Mouse (Mus musculus) retina, adult 2 months (tissue): ENCODE data around the gene 1810009J06Rik.
"Not testable (repeated sequence)": the region's sequence is repeated elsewhere in the genome, so short reads cannot be mapped to it uniquely, and the experiment has no call there.

Experiments
- DNase-seq: peaks from one replicate; pipeline ENCODE4 v3.0.0-alpha.2; 2012; ENCODE audit warnings: low read depth, low spot score

Gene 1810009J06Rik

DNA sequence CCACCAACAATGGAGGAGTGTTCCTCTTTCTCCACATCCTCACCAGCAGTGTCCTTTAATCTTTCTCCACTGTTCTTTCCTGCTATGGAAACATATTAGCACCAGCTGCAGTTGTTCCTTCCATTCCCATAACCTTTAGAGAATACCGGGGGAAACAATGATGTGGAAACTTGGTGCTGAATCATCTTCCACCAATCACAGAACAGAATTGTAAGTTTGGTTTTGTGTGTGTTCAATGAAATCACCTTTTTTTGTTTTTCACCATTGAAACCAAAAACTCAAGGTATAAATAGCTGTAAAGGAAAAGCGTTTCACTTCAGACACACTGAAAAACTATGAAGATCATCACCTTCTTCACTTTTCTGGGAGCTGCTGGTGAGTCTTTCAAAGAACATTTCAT lies at the start of gene 1810009J06Rik:
TSS of gene 1810009J06Rik (plus strand) at position 301 of the 400 bp plus-strand sequence.
- not testable (repeated sequence) for DNase-seq

DNA sequence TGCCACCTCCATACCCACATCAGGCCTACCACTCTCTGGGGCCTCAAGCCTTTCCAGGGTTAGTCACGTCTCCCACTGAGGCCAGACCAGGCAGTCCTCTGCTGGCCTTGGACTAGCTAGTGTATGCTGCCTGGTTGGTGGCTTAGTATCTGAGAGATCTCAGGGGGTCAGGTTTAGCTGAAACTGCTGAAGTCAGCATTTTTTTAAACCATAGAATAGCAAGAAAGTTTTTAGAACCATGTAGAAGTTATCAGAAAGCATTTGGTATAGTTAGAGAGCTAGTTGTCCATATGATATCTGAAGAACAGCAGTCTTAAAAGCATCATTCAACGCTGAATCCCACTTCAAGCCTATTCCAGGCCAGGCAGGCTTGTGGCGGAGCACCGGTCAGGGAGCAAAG lies 44.6 kb upstream of the 1810009J06Rik start:
- no peak for DNase-seq

DNA sequence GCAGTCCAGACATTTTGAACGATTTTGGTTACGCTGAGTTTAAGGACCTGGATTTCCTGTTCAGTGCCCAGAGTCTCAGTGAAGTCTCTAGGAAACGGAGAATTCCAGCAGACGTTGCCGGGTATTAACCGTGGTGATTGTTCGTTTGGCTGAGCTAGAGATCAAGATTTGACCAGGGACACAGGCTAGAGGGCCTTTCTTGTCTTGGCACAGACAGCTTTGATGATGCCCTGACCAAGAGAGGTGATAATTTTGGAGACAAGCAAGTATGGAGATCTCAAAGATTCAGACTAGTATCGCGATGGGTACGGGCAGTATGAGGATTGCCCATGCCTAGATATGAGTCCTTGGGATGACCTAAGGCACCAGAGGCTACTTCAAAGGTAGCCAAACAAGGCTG lies 24.1 kb upstream of the 1810009J06Rik start, which contains the start of gene 1700074P13Rik:
TSS of gene 1700074P13Rik (minus strand) at position 101 of the 400 bp plus-strand sequence.
- no peak for DNase-seq

DNA sequence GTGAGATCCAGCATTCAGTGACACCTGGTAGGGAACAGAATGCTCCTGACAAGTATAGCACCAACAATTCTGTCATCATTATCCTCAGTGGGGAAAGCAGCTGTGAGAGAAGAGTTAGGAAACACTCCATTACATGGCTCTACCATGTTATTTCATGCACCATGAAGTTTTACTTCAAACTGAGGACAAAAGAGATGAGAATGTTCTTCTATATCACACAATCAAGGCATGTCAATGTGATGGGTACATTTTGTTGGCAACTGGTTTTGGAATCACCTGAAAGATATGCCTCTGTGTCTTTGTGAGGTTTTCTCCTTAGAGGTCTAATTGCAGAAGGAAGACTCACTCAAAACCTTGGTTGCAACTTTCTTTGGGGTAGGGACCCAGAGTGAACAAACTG lies 12.8 kb upstream of the 1810009J06Rik start, which contains the start of gene Gm4744:
TSS of gene Gm4744 (minus strand) at position 101 of the 400 bp plus-strand sequence.
- no peak for DNase-seq

DNA sequence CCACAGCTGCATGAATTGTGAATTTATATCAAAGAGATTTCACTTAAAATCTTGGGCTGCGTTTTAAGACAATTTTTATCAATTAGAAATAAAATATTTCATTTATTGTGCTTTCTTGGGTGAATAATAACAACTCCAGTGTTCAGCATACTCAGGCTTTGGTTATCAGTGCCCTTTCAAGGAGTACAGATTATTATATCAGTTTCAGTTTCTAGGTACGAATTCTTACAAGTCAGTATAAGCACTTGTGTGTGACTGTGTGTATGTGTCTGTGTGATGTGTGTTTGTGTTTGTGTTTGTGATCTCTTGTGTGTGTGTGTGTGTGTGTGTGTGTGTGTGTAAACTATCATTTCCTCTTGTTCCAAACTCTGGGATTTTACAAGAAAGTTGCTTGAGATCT lies 10.8 kb upstream of the 1810009J06Rik start:
- no peak for DNase-seq

DNA sequence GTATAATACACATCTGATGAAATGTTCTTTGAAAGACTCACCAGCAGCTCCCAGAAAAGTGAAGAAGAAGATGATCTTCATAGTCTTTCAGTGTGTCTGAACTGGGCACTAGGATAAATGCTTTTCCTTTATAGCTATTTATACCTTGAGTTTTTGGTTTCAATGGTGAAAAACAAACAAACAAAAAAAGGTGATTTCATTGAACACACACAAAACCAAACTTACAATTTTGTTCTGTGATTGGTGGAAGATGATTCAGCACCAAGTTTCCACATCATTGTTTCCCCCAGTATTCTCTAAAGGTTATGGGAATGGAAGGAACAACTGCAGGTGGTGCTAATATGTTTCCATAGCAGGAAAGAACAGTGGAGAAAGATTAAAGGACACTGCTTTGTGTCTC lies 34.8 kb downstream of the 1810009J06Rik start, which contains the start of gene Gm2663:
TSS of gene Gm2663 (minus strand) at position 101 of the 400 bp plus-strand sequence.
- DNase-seq, result not testable (repeated sequence)

DNA sequence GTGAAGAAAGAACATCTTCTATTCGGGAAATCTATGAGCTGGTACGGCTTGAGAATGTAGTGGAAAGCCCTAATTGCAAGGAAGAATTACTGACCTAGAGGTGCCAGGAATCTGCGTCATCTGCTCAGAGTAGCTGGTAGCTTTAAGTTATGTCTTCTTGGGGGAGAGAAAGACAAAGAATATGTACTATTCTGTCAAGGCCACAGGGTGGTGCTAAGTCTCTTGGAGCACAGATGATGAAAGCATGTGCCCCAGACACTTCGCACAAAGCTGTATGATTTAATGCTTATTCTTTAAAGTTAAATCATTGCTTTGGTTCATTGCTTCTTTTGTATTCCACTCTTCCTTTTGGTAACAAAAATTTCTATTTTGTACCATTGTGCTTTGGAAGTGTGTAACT lies 50.5 kb downstream of the 1810009J06Rik start:
- DNase-seq, result no peak
